Mouse (Mus musculus) limb, embryonic 12.5 days (tissue): ENCODE data around the gene Ndrg3. TPM values are rescaled to one million over a fixed set of nuclear protein-coding genes. Genes with fewer than 3 reads are reported as not detected.
"Not testable (repeated sequence)": the region's sequence is repeated elsewhere in the genome, so short reads cannot be mapped to it uniquely, and the experiment has no call there.

Source experiments
- ATAC-seq: fragments of 200-750 bp; cut with Nextera tagmentation; 2 replicates; pipeline ENCODE4 v1.8.0; 2017; ENCODE audit warnings: low read depth, moderate TSS enrichment; ENCODE audit not compliant: insufficient number of reproducible peaks, insufficient read depth, low FRiP score, low TSS enrichment
- H3K27ac ChIP-seq: fragments of 300-500 bp; sonication (generic); 2 replicates; pipeline ENCODE4 v1.5.1; 2016; ENCODE audit warnings: mild to moderate bottlenecking, moderate library complexity
- H3K27me3 ChIP-seq: fragments of 300-500 bp; sonication (generic); 2 replicates; pipeline ENCODE4 v1.6.1; 2016; ENCODE audit warnings: mild to moderate bottlenecking, moderate library complexity
- H3K36me3 ChIP-seq: fragments of 300-500 bp; sonication (generic); 2 replicates; pipeline ENCODE4 v1.6.1; 2016; ENCODE audit warnings: mild to moderate bottlenecking, moderate library complexity
- H3K4me1 ChIP-seq: fragments of 300-500 bp; sonication (generic); replicated peaks from 2 replicates; pipeline ENCODE4 v1.6.1; 2016
- H3K4me2 ChIP-seq: fragments of 300-500 bp; sonication (generic); 2 replicates; pipeline ENCODE4 v1.6.1; 2016; ENCODE audit warnings: mild to moderate bottlenecking, moderate library complexity
- H3K4me3 ChIP-seq: fragments of 300-500 bp; sonication (generic); replicated peaks from 2 replicates; pipeline ENCODE4 v1.5.1; 2016; ENCODE audit warnings: mild to moderate bottlenecking
- H3K9ac ChIP-seq: fragments of 300-500 bp; sonication (generic); replicated peaks from 2 replicates; pipeline ENCODE4 v1.6.1; 2016; ENCODE audit warnings: mild to moderate bottlenecking, moderate library complexity
- H3K9me3 ChIP-seq: fragments of 300-500 bp; sonication (generic); 2 replicates; pipeline ENCODE4 v1.6.1; 2016; ENCODE audit warnings: mild to moderate bottlenecking, moderate library complexity
- WGBS: fragments of 180-500 bp; shearing (Covaris S2); methylation state at CpG from one replicate; pipeline ENCODE4 v1.1.7; 2016; 5-methylcytosine and 5-hydroxymethylcytosine counted together
- polyA plus RNA-seq: library from polyadenylated mRNA; unstranded; fragments of >200 nt; fragmentation: Nextera tagmentation; extraction: Ambion mirVana; gene quantifications from 2 replicates; pipeline ENCODE4 v1.2.1, GENCODE M21; 2016

Gene Ndrg3
- polyA plus RNA-seq, 1 experiment from 2014 or later, result 42.0 TPM

GRCm38 (mm10) chr2:156899184-156899583, 92.7 kb downstream of the Ndrg3 start:
- 70% methylated on average over 4 of the region's 4 CpGs for WGBS
- no peak for ATAC-seq
- no peaks in the 10 kb centered on the region for H3K36me3 ChIP-seq
- H3K4me1 ChIP-seq, result no peaks in the 10 kb centered on the region
- peaks cover 4% of the 10 kb centered on the region; the same call in 1 of the 2 replicates for H3K27me3 ChIP-seq
- H3K9me3 ChIP-seq, result no peaks in the 10 kb centered on the region
- H3K27ac ChIP-seq, result no peak overlapping the region
- H3K9ac ChIP-seq, result no peak overlapping the region
- no peak overlapping the region for H3K4me3 ChIP-seq
- no peak overlapping the region for H3K4me2 ChIP-seq

- 78% methylated on average over 4 of the region's 4 CpGs for WGBS
- peaks cover 4% of the 10 kb centered on the region; the same call in 1 of the 2 replicates for H3K27me3 ChIP-seq
Observed at GRCm38 (mm10) chr2:156898374-156898773, 93.5 kb downstream of the Ndrg3 start.

GRCm38 (mm10) chr2:156897034-156897433, 94.8 kb downstream of the Ndrg3 start:
- Histone ChIP-seq H3K4me2 (no peak overlapping the region), H3K36me3 (no peaks in the 10 kb centered on the region), H3K27ac (no peak overlapping the region), H3K4me1 (no peaks in the 10 kb centered on the region), H3K9me3 (no peaks in the 10 kb centered on the region), H3K9ac (no peak overlapping the region), H3K4me3 (no peak overlapping the region), H3K27me3 (peaks cover 4% of the 10 kb centered on the region; the same call in 1 of the 2 replicates)
- no peak for ATAC-seq
- WGBS, result 87% methylated on average over 9 of the region's 9 CpGs

More at GRCm38 (mm10) chr2:156898374-156898773, 93.5 kb downstream of the Ndrg3 start:
- H3K9ac ChIP-seq, result no peak overlapping the region
- H3K27ac ChIP-seq, result no peak overlapping the region
- H3K4me2 ChIP-seq, result no peak overlapping the region
- H3K36me3 ChIP-seq, result no peaks in the 10 kb centered on the region
- H3K4me1 ChIP-seq, result no peaks in the 10 kb centered on the region
- no peaks in the 10 kb centered on the region for H3K9me3 ChIP-seq
- H3K4me3 ChIP-seq, result no peak overlapping the region
- ATAC-seq, result no peak

- Histone ChIP-seq H3K4me1 (no peaks in the 10 kb centered on the region), H3K4me2 (no peak overlapping the region), H3K27ac (no peak overlapping the region), H3K36me3 (no peaks in the 10 kb centered on the region), H3K9me3 (no peaks in the 10 kb centered on the region), H3K4me3 (no peak overlapping the region), H3K27me3 (peaks cover 4% of the 10 kb centered on the region; the same call in 1 of the 2 replicates), H3K9ac (no peak overlapping the region)
- WGBS, result 82% methylated on average over 9 of the region's 9 CpGs
- no peak for ATAC-seq
Observed at GRCm38 (mm10) chr2:156896384-156896914, 95.4 kb downstream of the Ndrg3 start.

GRCm38 (mm10) chr2:156894496-156895265, 97.2 kb downstream of the Ndrg3 start:
- Histone ChIP-seq H3K9ac (no peak overlapping the region), H3K9me3 (no peaks in the 10 kb centered on the region), H3K4me2 (no peak overlapping the region), H3K4me1 (no peaks in the 10 kb centered on the region), H3K27me3 (peaks cover 4% of the 10 kb centered on the region; the same call in 1 of the 2 replicates), H3K4me3 (no peak overlapping the region), H3K27ac (no peak overlapping the region), H3K36me3 (no peaks in the 10 kb centered on the region)
- 75% methylated on average over 15 of the region's 15 CpGs for WGBS
- no peak for ATAC-seq

- WGBS, result 74% methylated on average over 6 of the region's 6 CpGs
- H3K4me2 ChIP-seq, result no peak overlapping the region
- H3K27me3 ChIP-seq, result no peaks in the 10 kb centered on the region
- no peaks in the 10 kb centered on the region for H3K9me3 ChIP-seq
- H3K9ac ChIP-seq, result no peak overlapping the region
- no peak for ATAC-seq
- no peaks in the 10 kb centered on the region for H3K36me3 ChIP-seq
- H3K4me3 ChIP-seq, result no peak overlapping the region
- H3K4me1 ChIP-seq, result no peaks in the 10 kb centered on the region
- H3K27ac ChIP-seq, result no peak overlapping the region
Observed at GRCm38 (mm10) chr2:156892821-156893220, 99.0 kb downstream of the Ndrg3 start.

GRCm38 (mm10) chr2:156892240-156892639, 99.6 kb downstream of the Ndrg3 start:
- 61% methylated on average over 3 of the region's 3 CpGs for WGBS
- Histone ChIP-seq H3K4me1 (no peaks in the 10 kb centered on the region), H3K4me3 (no peak overlapping the region), H3K27me3 (no peaks in the 10 kb centered on the region), H3K36me3 (no peaks in the 10 kb centered on the region), H3K9ac (no peak overlapping the region), H3K27ac (no peak overlapping the region), H3K4me2 (no peak overlapping the region), H3K9me3 (no peaks in the 10 kb centered on the region)
- no peak for ATAC-seq

GRCm38 (mm10) chr2:156888490-156888889, 103.4 kb downstream of the Ndrg3 start:
- 60% methylated on average over 3 of the region's 3 CpGs for WGBS
- no peaks in the 10 kb centered on the region for H3K27me3 ChIP-seq
- H3K27ac ChIP-seq, result no peak overlapping the region
- no peaks in the 10 kb centered on the region for H3K4me1 ChIP-seq
- no peak for ATAC-seq
- no peaks in the 10 kb centered on the region for H3K36me3 ChIP-seq
- H3K9ac ChIP-seq, result no peak overlapping the region
- H3K4me2 ChIP-seq, result no peak overlapping the region
- H3K9me3 ChIP-seq, result no peaks in the 10 kb centered on the region
- no peak overlapping the region for H3K4me3 ChIP-seq

GRCm38 (mm10) chr2:156887017-156887416, 104.8 kb downstream of the Ndrg3 start, which contains the start of gene Sla2:
Gene Sla2, minus strand, starts transcription at chr2:156887192.
- H3K27ac ChIP-seq, result no peak within 1 kb of the TSS
- H3K9me3 ChIP-seq, result no peaks in the 10 kb centered on the region
- no peak within 1 kb of the TSS for H3K9ac ChIP-seq
- H3K4me2 ChIP-seq, result no peak within 1 kb of the TSS
- no peak within 1 kb of the TSS for H3K4me3 ChIP-seq
- H3K27me3 ChIP-seq, result no peaks in the 10 kb centered on the region
- H3K36me3 ChIP-seq, result no peaks in the 10 kb centered on the region
- H3K4me1 ChIP-seq, result no peaks in the 10 kb centered on the region
- no peak for ATAC-seq
- WGBS, result 56% methylated on average over 6 of the region's 6 CpGs

GRCm38 (mm10) chr2:156886084-156886631, 105.7 kb downstream of the Ndrg3 start:
- no peaks in the 10 kb centered on the region for H3K27me3 ChIP-seq
- ATAC-seq, result no peak
- WGBS, result 70% methylated on average over 10 of the region's 10 CpGs
- no peak overlapping the region for H3K4me2 ChIP-seq
- H3K27ac ChIP-seq, result no peak overlapping the region
- no peaks in the 10 kb centered on the region for H3K36me3 ChIP-seq
- H3K9me3 ChIP-seq, result no peaks in the 10 kb centered on the region
- H3K4me3 ChIP-seq, result no peak overlapping the region
- H3K9ac ChIP-seq, result no peak overlapping the region
- no peaks in the 10 kb centered on the region for H3K4me1 ChIP-seq

- ATAC-seq, H3K4me1 ChIP-seq, H3K4me2 ChIP-seq, H3K9ac ChIP-seq, H3K36me3 ChIP-seq, H3K27ac ChIP-seq, H3K4me3 ChIP-seq, H3K9me3 ChIP-seq, H3K27me3 ChIP-seq: not testable (repeated sequence)
- 57% methylated on average over 2 of the region's 2 CpGs for WGBS
Observed at GRCm38 (mm10) chr2:156885666-156886065, 106.2 kb downstream of the Ndrg3 start.
